Mouse (Mus musculus) kidney, adult 8-10 months (tissue): ENCODE data around the gene Pck2.

ENCODE experiments used
- DNase-seq, 2 experiments: peaks; one replicate each; pipeline ENCODE4 v3.0.0; 2022

Gene Pck2

DNA sequence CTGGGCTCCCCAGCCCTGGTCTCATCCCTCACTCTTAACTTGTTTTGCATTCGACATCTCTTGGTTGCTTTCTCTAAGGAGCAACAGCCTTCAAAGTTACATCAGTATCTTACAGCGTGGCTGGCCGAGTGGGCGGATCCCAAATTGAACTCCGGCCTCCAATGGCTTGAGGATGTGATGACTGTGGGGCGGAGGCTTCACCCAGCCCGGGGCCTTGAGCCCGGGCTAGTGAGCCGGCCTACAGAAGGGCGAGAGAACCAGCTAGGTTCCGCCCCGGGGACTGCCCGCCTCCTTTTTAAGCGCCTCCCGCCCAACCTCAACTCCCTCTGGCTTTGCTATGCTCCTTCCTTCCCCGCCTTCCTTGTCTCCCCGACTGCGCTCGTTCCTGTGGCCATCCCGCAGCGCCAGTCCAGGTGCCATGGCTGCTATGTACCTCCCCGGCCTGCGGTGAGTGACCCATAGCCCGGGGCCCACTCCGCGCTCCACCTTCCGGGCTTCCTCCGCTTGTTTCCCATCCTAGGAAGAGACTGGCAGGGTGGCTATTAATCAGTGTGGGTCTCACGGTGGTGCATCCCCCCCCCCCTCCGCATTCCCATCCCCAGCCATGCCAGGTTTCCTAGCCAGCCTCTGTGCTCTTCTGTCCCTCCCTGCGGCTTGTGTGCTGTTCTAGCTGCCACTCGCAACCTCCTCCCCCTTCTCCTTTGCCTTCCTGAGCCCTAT, at the start of gene Pck2:
Gene Pck2, plus strand, starts transcription at position 200 of the 720 bp plus-strand sequence.
- peak; percentile 88 to 90 for DNase-seq

DNA sequence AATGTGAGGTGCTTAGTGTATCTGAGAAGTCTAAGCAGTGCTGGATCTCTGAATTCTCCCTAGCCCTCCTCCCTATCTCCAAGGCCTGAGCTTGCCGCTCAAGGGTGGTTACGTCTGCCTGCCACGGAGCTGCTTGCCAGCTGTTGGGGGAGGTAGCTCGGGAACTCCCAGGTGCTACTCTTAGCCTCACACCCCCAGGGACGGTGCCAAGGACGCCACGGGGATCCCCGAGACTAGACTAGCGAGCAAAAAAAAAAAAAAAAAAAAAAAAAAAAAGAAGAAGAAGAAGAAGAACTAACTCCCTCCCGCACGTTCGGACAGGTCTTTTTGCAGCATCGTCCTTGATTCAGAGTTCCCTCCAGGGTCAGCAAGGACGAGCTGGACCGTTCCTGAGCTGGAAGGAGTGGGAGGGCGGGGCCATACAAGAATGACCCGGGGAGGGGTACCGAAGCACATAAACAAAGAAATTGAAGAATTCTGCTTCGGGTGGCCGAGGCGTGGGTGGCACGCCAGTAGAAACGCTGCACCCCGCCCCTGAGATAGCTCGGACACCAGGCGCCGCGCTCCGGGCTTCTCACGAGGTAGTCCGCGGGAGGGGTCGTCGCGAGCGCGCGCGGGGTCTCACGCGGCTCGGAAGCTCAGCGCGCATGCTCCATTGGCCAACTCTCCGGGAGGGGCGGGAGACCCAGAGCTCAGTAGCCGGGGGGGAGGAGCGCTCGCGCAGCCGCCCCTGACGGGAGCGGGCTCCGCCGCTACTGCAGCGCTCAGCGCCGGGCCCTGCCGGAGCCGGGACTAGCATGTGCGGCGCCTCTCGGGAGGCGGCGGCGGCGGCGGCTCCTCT, 49.5 kb upstream of the Pck2 start, which contains the start of gene Carmil3:
Gene Carmil3, plus strand, starts transcription at position 291 of the 841 bp plus-strand sequence.
- DNase-seq, result peak; percentile 38 to 49

GRCm38 (mm10) chr14:55491291-55491833, 48.7 kb upstream of the Pck2 start:
- peak in 1 of 2 experiments; percentile 37 for DNase-seq

DNA sequence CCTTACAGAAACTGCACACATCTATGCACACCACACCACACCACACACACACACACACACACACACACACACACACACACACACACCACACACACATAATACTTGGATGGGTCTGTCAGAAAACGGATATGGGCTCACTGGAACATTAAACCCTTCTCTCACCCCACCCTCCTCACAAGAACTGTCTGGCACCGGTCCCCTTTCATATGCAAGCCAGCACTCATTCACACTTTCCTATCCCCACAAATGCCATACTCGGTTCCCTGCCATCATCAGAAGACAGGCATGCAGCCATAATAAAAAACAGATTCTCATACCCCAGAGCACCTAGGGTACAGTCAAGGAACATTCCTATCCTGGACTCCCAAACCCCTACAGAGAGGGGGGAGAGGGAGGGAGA, 48.0 kb upstream of the Pck2 start:
- DNase-seq, result no peak

GRCm38 (mm10) chr14:55495509-55496240, 44.4 kb upstream of the Pck2 start:
- no peak for DNase-seq

DNA sequence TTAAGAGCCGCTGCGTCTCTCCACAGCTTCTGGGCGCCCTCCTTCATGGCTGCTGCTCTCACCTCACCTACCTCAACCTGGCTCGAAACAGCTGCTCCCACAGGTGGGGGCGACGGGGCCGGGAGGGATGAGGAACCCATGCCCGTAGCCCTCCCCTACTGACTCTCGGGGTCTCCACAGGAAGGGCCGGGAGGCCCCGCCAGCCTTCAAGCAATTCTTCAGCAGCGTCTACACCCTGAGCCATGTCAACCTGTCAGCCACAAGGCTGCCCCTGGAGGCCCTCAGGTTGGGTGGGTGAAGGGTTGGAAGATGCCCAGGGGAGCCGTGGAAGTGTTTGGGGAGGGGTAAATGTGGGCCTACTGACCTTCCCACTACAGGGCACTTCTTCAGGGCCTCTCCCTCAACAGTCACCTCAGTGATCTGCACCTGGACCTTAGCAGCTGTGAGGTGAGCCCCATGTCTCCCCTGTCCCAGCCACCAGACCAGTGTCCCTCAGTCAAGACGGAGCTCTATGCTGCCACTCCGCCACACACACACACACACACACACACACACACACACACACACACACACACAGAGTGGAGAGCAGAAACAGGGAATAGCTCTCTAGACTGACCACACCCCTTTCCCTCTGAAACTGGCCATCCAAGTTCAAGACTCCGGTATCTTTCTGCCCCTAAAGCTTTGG, 43.2 kb upstream of the Pck2 start:
- no peak for DNase-seq

GRCm38 (mm10) chr14:55497449-55497821, 42.6 kb upstream of the Pck2 start:
- peak; percentile 61 to 84 for DNase-seq

GRCm38 (mm10) chr14:55505612-55506011, 34.5 kb upstream of the Pck2 start:
- no peak for DNase-seq

DNA sequence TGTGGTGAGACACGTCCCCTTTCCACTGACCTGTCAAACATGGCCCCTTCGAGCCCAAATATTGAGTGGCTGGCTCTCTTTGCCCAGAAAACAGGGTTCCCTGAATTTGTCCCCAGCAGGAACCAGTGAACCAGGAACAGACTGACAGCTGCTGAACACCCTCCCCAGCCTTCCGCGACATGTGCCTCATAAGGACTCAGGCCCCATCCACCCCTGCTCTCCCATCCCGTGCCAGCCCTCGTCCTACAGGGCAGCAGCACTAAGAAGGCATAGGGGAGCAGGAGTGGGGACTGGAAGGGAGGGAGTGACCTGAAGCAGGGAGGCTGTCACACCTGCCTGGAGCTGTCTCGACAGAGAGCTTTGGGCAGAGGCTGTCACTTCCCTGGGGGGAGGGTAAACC, 32.3 kb upstream of the Pck2 start:
- no peak for DNase-seq

- DNase-seq, result no peak
Observed at GRCm38 (mm10) chr14:55509540-55509939, 30.5 kb upstream of the Pck2 start.

GRCm38 (mm10) chr14:55510125-55510731, 29.8 kb upstream of the Pck2 start, which contains the start of gene Cpne6:
Cpne6 (plus strand) TSS chr14:55510445.
- DNase-seq, result no peak

DNA sequence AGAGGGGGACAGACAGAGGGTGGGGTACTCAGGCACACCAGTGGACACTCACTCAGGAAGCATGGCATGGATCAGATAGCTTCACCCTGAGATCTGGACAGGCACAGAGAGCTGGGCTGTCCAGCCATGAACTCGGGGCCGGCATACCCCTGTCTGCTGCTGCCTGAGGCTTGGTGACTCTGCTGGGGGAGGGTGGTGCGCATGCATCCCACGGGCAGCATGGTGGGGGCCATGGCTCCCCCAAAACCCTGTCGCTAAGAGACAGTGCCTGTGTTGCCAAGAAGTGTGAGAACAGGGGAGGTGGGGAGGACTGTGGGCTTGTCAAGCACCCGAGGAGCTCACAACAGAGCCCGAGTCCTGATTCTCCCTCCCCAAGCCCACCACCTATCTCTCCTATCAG, 29.0 kb upstream of the Pck2 start:
- DNase-seq, result no peak

- no peak for DNase-seq
Observed at GRCm38 (mm10) chr14:55513927-55514326, 26.1 kb upstream of the Pck2 start.

GRCm38 (mm10) chr14:55515846-55516245, 24.2 kb upstream of the Pck2 start:
- no peak for DNase-seq

- DNase-seq, result no peak
Observed at GRCm38 (mm10) chr14:55518897-55519296, 21.2 kb upstream of the Pck2 start.

DNA sequence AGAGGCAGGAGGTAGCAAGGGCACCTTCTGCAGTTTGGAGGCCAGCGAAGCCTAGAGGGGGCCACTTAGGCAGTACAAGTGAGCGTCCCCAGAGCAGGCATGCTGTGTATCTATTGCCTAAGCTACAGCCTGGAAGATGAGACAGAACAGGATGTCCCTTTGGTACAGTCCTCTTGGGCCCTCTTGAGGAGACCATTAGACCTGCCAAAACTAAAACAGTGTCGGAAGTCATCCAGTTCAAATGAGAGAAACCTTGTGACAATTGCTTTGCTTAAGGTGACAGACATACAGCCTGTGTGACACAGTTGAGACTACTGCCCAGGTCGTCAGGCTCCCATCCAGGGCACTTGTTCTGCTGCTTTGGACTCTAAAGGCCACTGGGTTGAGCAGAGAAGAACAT, 20.5 kb upstream of the Pck2 start:
- DNase-seq, result no peak

DNA sequence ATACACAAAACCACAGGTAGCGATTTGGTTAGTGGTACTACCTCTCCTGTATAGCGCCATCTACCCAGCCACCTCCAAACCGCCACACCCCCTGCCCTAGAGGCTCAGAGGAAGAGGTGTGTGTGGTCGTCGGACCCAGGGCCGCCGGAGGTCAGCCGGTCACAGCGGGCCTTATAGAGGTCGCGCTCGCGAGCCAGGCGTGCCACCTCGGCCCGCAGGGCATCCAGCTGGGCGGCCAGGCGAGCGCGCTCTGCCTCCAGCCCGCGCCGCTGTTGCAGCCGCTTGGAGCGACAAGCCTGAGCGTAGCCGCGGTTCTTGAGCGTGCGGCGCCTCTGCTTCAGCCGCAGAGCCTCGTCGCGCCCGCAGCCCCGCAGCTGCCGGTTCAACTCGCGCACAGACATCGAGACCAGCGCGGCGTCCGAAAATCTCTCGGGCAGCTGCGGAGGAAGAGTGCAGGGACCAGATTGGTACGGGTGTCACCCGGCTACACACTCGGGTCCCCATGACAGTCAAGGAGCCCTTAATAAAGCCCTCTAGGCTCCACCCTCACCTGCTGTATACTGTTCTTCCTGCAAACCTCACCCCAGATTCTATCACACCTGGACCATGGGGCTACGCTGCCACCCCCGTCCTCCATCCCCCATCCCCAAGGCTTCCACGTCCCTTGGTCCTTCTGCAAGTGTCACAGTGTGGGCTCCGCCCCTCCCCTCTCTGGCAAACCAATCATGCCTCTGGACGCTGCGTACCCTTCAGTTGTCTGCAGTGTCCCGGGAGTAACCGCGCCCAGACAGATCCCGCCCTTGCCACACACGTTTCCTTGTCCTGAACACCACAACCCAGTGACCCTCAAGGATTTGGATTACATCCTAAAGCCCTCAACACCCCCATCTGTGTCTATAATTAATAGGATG, 19.4 kb upstream of the Pck2 start:
- no peak for DNase-seq

DNA sequence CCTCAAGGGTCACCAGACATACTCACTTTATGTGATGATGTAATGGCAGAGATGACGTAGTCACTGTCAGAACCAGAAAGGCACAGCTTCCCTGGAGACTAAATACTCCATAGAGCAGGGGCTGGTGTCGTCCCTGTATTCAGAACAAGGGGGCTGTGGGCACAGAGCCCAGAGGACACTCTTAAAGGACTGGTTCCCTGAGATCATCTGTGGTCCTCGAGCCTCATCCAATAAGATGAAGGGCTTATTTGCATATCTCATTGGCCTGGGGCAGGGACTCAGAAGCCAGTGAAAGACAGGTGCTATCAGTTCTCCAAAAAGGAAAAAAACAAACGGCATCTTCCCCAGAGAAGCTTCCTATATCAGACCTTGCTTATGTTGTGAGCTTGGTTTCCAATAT, 16.0 kb upstream of the Pck2 start:
- no peak for DNase-seq

DNA sequence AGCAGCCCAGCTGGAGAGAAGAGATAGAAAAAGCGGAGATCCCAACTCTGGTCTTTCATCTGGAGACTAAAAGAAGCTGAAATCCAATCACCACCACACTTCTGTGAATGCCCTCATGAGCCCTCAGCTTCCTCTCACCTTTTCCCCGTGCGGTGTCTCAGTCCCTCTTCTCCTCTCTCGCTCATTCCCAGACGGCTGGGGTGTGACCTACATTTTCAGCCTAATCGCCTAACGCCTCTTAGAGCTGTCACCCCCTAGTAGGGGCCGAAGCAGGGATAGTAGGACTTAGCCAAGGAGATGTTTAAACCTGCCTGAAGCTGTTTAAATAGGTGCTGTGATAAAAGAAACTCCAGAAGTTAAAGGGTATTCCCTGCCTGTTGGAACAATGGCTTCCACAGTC, 15.3 kb upstream of the Pck2 start, which contains the start of gene Nrl:
Gene Nrl, minus strand, starts transcription at position 197 of the 400 bp plus-strand sequence.
- no peak for DNase-seq

DNA sequence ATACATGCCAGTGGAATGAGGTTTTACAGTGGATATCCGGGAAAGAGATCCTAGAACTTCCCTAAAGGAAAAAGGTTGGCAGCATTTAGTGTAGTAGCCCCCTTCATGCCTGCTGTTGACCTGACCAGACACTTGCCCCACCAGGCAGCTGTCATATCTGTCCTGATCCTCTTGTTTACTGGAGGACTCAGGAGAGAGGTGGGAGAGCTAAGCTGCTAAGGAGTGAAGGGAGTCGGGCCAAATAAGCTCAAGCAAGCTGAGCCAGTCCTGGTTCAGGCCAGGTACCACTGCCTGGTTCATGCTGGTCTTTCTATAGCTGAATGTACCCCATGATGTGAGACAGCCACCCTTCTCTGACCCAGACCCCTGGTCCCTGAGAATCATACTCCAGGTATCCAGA, 13.4 kb upstream of the Pck2 start:
- DNase-seq, result no peak

- peak; percentile 31 to 56 for DNase-seq
Observed at GRCm38 (mm10) chr14:55527940-55528339, 12.1 kb upstream of the Pck2 start.
